Mouse (Mus musculus) ZHBTc4 (cell line): ENCODE measurements at regions not wholly inside any gene's neighbourhood (a gene's known extent, or its start where the extent isn't known, plus 50 kb on each side); places are given as distances from the start of the nearest gene placed in this dataset.
"Not testable (repeated sequence)": the region's sequence is repeated elsewhere in the genome, so short reads cannot be mapped to it uniquely, and the experiment has no call there.

Source experiments
- DNase-seq: peaks from one replicate; pipeline ENCODE4 v3.0.0-alpha.2; 2011; ENCODE audit warnings: low read depth, low spot score

DNA sequence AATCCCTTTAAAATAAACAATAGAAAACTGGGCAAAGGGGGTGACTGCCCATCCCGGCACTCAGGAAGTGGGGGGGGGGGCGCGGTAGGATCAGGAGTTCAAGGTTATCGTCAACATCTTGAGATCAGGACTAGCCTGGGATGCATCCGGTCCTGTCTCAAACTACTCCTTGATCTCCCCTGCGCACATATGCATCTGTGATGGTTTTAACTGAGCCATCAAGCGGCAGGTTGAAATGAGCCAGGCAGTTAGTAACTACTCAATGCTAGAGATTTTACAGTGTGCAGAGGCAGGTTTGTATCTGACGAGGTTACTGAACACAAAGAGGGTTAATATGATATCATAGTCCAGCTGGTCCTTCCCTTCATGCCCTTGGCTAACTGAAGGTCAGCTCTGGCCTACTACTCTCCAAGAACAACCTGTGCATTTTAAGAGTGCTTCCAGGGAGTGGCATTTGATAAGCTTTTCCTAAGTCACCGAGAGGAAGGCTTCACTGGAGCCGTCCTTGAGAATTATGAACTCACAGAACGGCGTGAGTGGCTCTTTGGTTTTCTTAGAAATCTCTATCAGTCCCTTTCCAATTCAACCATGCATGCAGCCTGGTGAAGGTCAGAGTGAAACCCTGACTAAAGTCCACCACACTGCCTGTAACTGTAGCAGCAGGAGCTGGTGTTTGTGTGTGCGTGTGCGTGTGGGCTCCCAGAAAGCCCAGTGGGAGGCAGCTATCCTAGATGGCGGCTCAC, 340.1 kb downstream of the Diras2 start:
- DNase-seq, result peak; percentile 85

- DNase-seq, result no peak
Observed at GRCm38 (mm10) chr13:52196917-52197316, 334.2 kb downstream of the Diras2 start.

DNA sequence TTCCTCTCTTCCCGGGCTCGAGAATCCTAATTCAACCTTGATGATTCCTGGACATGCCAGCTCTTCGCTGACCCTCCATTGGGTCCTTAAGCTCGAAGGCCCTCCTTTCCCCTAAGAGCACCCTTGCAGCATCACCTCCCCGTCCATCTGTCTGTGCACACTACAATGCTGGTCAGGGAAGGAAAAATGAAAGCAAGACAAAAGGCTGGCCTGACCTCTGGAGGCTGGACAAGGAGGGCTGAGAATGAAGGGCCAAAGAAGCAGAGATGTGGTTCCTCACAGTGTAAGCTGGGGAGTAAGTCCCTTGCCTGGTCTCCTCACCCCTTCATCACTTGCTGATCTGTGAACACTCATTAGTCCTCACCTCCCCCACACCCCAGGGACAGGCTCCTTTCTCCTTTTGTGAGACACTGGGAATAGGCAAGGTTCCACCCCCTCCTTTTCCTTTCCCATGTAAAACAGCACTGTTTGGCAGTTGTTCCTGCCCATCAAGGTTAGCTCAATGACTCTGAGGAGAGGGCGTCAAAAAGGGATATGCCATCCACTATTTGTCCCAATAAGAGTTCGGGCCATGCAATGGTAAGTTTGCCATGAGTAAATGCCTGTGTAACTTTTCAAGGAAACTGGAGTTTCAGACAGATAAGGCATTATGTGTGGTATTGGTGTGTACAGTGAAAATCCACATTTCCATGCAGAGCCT, 332.3 kb downstream of the Diras2 start:
- peak; percentile 43 for DNase-seq

DNA sequence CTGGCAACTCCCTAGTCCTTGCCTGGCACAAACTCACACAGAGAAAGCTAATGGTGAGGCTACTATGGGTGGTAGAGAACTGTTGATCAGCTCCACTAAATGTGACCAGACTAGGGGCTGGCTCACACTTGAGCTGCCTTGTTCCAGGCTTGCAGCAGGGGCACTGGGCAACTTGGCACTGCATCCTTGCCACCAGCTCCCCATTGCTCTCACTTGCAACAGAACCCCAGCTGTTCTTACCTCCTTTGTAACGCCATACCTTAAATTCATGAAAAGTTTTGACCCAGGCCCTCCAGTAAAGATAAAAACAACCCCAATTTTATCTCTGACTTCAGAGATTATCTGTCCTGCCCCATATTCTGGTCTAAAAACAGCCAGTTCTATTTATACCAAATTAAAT, 328.7 kb downstream of the Diras2 start:
- DNase-seq, result no peak

GRCm38 (mm10) chr13:52205951-52206350, 325.1 kb downstream of the Diras2 start:
- DNase-seq, result no peak

DNA sequence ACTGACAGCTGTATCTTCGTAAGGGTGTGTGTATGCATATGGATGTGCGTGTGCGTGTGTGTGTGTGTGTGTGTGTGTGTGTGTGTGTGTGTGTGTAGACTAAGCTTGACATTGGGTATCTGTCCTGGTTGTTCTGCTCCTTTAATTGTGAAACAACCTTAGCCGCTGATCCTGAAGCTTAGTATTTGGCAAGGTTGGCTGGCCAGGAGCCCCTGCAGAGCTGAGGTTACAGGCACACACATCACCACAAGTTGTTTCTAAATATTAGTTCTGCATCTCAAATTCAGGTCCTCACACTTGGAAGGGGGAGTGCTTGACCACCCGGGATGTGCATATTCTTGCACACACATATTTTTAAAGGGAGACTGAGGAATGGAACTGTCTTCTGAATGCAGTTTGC, 314.7 kb downstream of the Diras2 start:
- no peak for DNase-seq

GRCm38 (mm10) chr13:52217066-52217465, 314.0 kb downstream of the Diras2 start:
- no peak for DNase-seq

GRCm38 (mm10) chr13:52217741-52218140, 313.3 kb downstream of the Diras2 start:
- DNase-seq, result no peak

- peak; percentile 78 for DNase-seq
Observed at GRCm38 (mm10) chr13:52222315-52223097, 308.6 kb downstream of the Diras2 start.

DNA sequence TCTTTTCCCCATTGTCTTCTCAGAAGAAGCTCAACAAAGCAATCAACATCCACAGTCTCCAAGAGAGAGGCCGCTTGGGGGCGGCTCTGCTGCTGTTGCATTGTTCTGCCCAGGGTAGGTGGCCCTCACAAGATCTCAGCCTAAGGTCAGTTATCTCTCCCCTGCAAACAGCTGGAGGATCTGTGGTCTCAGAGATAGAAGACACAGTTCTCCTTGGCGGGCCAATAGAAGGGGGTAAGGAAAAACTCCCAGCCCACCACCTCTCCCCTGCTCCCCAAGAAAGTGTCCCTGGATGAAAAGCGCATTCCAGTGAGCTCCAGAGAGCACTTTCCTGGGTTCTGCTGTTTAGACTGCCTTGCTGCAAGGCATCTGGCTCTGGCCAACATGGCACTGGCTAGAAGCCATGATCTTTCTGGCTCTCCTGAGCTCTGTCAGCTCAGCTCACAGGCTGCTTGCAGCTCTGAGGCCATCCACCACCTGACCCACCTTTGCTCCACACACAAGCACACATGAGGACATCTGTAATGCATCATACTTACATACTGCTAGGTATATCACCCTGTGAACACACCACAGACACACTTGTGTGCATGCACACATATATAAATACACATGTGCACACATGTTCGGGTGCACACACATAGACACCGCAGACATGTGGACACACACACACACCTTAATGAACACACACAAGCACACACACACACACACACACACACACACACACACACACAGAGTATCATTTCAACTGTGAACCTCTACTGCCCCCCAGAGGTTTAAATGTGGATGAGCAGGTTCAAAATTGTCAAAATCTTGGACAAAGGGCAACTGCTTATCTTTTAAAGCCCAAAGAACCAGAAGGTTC, 307.7 kb downstream of the Diras2 start:
- peak; percentile 40 for DNase-seq

- DNase-seq, result no peak
Observed at GRCm38 (mm10) chr13:52233971-52234370, 297.1 kb downstream of the Diras2 start.

DNA sequence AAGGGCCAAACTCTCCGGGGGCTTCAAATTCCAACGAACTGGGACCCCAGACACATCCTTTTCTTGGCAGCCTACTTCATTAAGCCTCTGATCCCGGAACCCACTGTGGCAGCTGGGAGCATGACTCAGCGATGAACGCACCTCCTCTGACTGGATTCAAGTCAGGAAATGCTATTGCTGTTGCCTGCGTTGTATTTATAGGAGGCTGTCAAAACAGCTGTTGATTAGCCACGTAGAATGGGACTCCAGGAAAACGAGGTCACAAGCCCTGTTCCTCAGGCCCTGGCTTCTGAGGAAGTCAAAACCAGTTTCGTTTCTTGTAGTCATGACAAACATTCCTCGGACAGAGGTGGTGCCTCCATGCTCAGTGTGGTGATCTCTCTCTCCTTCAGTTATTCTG, 295.0 kb downstream of the Diras2 start:
- no peak for DNase-seq

DNA sequence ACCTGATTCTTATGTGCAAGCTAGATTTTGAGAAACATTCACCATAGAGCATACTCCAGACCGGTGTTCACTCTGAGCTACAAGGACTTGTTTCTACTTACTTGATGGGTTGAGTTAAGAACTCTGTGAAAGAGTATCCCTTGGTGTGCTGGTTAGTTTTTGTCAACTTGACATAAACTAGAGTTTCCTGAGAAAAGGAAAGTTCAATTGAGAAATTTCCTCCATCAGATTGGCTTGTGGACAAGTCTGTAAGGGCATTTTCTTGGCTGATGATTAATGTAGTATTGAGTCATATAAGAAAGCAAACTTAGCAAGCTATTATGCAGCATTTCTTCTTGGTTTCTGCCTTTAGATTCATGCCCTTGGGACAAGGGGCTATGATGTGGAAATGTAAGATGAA, 291.5 kb downstream of the Diras2 start:
- DNase-seq, result no peak

GRCm38 (mm10) chr13:52241761-52242160, 289.3 kb downstream of the Diras2 start:
- DNase-seq, result no peak

GRCm38 (mm10) chr13:52249492-52249891, 281.6 kb downstream of the Diras2 start:
- no peak for DNase-seq

- no peak for DNase-seq
Observed at GRCm38 (mm10) chr13:52250371-52250770, 280.7 kb downstream of the Diras2 start.

- DNase-seq, result peak; percentile 82
Observed at GRCm38 (mm10) chr13:52252303-52252702, 278.8 kb downstream of the Diras2 start.

GRCm38 (mm10) chr13:52252726-52253125, 278.4 kb downstream of the Diras2 start:
- DNase-seq, result not testable (repeated sequence)

- DNase-seq, result peak; percentile 53
Observed at GRCm38 (mm10) chr13:52253138-52253537, 277.9 kb downstream of the Diras2 start.

DNA sequence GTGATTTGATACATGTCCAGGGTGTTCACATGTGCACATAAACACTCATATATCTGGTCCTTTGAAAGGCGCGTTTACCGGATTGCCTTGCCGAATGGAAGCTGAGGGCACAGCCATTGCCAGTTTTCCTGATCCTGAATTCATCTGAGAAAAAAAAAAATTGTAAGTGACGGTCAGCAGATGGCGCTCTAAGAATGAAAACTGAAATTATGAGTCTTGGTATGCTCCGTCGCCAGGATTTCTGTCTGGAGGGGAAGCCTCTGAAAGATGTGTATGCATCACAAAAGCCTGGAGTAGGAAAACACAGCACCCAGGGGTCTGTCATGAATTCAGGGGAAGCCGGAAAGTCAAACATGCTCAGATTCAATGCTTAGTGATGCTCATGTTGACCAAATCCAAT, 276.9 kb downstream of the Diras2 start:
- DNase-seq, result peak; percentile 76

DNA sequence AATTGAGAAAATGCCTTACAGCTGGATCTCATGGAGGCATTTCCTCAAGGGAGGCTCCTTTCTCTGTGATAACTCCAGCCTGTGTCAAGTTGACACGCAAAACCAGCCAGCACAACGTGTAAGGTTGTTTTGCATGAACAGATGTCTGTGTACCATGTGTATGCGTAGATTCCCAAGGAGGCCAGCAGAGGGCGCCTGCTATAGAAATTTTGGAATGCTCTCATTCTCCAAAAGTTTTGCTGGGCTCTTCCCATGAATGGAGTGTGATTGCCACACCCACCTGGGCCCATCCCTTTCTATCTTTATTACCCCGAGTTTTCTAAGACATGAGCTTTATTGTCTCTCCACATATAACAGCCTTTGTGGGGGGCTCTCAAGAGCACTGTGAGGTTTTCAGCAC, 275.4 kb downstream of the Diras2 start:
- DNase-seq, result peak; percentile 76
